Mouse (Mus musculus) heart, embryonic 13.5 days (tissue): ENCODE measurements at regions not wholly inside any gene's neighbourhood (a gene's known extent, or its start where the extent isn't known, plus 50 kb on each side); places are given as distances from the start of the nearest gene placed in this dataset.

Source experiments
- ATAC-seq: fragments of 200-750 bp; cut with Nextera tagmentation; 2 replicates; pipeline ENCODE4 v1.8.0; 2017; ENCODE audit warnings: moderate TSS enrichment; ENCODE audit not compliant: insufficient number of reproducible peaks, low FRiP score, low TSS enrichment; ENCODE audit errors: extremely low read depth
- H3K27ac ChIP-seq: fragments of 300-500 bp; sonication (generic); replicated peaks from 2 replicates; pipeline ENCODE4 v1.5.1; 2015; ENCODE audit warnings: moderate library complexity, mild to moderate bottlenecking, inconsistent platforms
- H3K27me3 ChIP-seq: fragments of 300-500 bp; sonication (generic); replicated peaks from 2 replicates; pipeline ENCODE4 v1.6.1; 2015; ENCODE audit warnings: mild to moderate bottlenecking, inconsistent platforms
- H3K36me3 ChIP-seq: fragments of 300-500 bp; sonication (generic); 2 replicates; pipeline ENCODE4 v1.6.1; 2015; ENCODE audit warnings: mild to moderate bottlenecking, inconsistent platforms
- H3K4me1 ChIP-seq: fragments of 300-500 bp; sonication (generic); 2 replicates; pipeline ENCODE4 v1.6.1; 2015; ENCODE audit warnings: inconsistent platforms
- H3K4me2 ChIP-seq: fragments of 300-500 bp; sonication (generic); 2 replicates; pipeline ENCODE4 v1.6.1; 2015; ENCODE audit warnings: inconsistent platforms, mild to moderate bottlenecking, moderate library complexity
- H3K4me3 ChIP-seq: fragments of 300-500 bp; sonication (generic); 2 replicates; pipeline ENCODE4 v1.5.1; 2015; ENCODE audit warnings: moderate library complexity, mild to moderate bottlenecking, inconsistent platforms
- H3K9ac ChIP-seq: fragments of 300-500 bp; sonication (generic); 2 replicates; pipeline ENCODE4 v1.6.1; 2015; ENCODE audit warnings: inconsistent platforms, mild to moderate bottlenecking, moderate library complexity
- H3K9me3 ChIP-seq: fragments of 300-500 bp; sonication (generic); 2 replicates; pipeline ENCODE4 v1.6.1; 2016; ENCODE audit warnings: inconsistent platforms
- WGBS: fragments of 180-500 bp; shearing (Covaris S2); methylation state at CpG from one replicate; pipeline ENCODE4 v1.1.7; 2015; ENCODE audit warnings: mixed read lengths; 5-methylcytosine and 5-hydroxymethylcytosine counted together

DNA sequence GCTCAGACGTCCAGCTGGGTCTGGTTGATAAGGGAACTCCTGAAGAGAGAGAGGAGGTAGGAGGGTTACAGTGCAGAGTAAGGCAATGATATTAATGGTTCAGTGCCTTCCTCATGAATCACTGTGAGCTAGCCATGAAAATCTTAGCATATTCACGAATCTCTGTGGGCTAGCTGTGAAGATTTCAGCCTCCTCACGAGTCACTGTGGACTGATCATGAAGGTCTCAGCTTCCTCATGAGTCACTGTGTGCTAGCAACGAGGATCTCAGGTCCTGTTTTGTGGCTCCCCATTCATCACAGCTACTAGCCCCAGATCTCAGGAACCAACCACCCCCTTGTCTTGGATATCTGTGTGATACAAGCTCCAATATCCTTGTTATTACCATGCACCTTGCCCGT is 191.4 kb downstream of the Rap2a start:
- H3K27ac ChIP-seq, result no peak overlapping the region
- no peak overlapping the region for H3K4me2 ChIP-seq
- ATAC-seq, result no peak
- H3K9me3 ChIP-seq, result no peaks in the 10 kb centered on the region
- H3K9ac ChIP-seq, result no peak overlapping the region
- 49% methylated on average over 5 of the region's 5 CpGs for WGBS
- no peaks in the 10 kb centered on the region for H3K36me3 ChIP-seq
- no peak overlapping the region for H3K4me3 ChIP-seq
- no peaks in the 10 kb centered on the region for H3K4me1 ChIP-seq
- H3K27me3 ChIP-seq, result no peaks in the 10 kb centered on the region

DNA sequence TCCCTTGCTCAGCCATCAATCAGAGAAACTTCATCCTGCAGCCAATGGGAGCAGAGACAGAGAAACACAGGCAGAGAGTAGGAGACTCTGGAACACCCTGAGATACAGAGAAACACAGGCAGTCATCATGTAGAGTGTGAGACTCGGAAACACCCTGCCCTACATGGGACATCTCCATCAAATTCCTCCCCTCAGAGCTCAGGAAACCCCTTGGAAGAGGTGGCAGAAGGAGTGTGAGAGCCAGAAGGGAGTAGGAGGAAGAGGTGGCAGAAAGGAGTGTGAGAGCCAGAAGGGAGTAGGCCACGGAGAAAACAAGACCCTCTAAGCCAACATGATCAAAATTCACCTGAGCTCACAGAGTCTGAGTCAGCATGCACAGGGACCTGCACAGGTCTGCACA is 197.5 kb downstream of the Rap2a start:
- WGBS, result 60% methylated on average over 2 of the region's 2 CpGs
- Histone ChIP-seq H3K4me2 (no peak overlapping the region), H3K4me1 (no peaks in the 10 kb centered on the region), H3K4me3 (no peak overlapping the region), H3K9me3 (no peaks in the 10 kb centered on the region), H3K9ac (no peak overlapping the region), H3K27me3 (no peaks in the 10 kb centered on the region), H3K27ac (no peak overlapping the region), H3K36me3 (no peaks in the 10 kb centered on the region)
- ATAC-seq, result no peak

DNA sequence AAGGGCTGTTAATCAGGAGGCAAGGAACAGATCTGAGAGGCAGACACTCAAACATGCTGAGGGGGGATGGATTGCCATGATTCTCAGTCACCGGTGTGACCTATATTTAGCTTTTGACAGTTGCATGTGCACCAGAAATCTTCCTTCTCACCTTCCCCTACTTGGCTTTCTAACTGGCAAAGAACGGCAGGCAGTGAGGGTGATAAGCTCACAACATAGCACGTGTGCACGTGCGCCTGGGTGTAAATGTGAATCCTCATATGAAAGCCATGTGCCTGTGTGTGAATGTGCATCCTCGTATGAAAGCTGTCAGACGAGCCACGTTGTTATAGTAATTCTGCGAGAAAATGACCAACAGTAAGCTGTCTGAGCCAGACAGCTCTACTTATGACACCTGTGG is 200.3 kb downstream of the Rap2a start:
- 59% methylated on average over 9 of the region's 9 CpGs for WGBS
- Histone ChIP-seq H3K36me3 (no peaks in the 10 kb centered on the region), H3K27ac (no peak overlapping the region), H3K4me2 (no peak overlapping the region), H3K9ac (no peak overlapping the region), H3K9me3 (no peaks in the 10 kb centered on the region), H3K4me3 (no peak overlapping the region), H3K4me1 (no peaks in the 10 kb centered on the region), H3K27me3 (no peaks in the 10 kb centered on the region)
- no peak for ATAC-seq

DNA sequence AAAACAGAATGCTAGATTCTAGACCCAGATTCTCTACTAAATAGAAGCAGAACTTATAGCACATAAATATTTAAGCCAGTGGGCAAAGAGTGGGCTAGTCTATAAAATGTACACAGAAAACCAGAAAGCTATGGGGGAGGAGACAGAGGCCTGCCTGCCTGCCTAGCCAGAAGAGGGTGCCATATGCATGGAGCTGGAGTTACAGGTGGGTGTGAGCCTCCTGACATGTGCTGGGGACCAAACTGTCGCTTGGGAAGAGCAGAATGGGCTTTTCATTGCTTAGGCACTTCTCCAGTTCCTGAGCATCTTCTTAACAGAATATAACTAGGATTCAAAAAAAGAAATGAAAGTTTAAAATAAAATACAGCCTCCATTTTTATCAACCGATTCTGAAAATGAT is 200.8 kb downstream of the Rap2a start:
- Histone ChIP-seq H3K9me3 (no peaks in the 10 kb centered on the region), H3K4me3 (no peak overlapping the region), H3K4me2 (no peak overlapping the region), H3K4me1 (no peaks in the 10 kb centered on the region), H3K27me3 (no peaks in the 10 kb centered on the region), H3K9ac (no peak overlapping the region), H3K27ac (no peak overlapping the region), H3K36me3 (no peaks in the 10 kb centered on the region)
- 56% methylated on average over 2 of the region's 2 CpGs for WGBS
- no peak for ATAC-seq

DNA sequence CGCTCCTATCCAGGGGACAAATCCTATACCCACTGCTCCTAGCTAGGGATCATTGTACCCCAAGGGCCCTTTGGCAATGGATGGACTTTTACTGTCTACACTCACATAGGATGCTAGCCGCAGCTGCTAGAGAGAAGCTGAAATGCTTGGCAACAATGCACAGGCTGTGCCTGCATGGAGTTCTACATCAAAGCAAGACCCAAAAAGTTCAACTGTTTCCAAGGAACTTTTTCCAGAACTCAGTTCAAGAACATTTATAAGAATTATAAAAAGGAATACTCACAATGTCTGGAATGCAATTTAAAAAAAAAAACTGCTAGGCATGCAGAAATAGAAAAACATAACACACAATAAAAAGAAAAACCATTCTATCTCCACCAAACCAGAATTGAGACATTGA is 202.0 kb downstream of the Rap2a start:
- no peaks in the 10 kb centered on the region for H3K36me3 ChIP-seq

DNA sequence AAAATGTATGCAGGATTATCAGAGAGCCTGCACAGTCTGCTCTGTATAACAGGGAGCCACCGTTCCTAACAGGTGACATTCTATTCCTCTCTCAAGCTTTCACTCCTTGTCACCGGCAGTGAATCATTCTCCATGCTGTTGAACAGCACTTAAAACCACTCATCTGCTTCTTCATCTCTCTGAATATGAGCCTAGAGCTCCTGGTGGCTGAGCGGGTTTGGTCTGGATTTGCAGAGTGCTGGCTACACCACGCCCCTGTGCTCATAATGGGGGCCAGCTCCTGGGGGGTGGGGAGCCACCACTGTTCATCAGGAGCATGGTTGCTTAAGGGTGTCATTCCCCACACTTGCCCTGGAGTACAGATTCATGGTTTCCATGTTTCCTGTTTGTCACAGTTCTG is 207.0 kb downstream of the Rap2a start:
- Histone ChIP-seq H3K4me3 (no peak overlapping the region), H3K4me1 (0 out of 2 replicates have a peak, but pooled peaks cover 5% of the 10 kb centered on the region), H3K4me2 (no peak overlapping the region), H3K9ac (no peak overlapping the region), H3K27ac (no peak overlapping the region), H3K27me3 (no peaks in the 10 kb centered on the region), H3K36me3 (no peaks in the 10 kb centered on the region), H3K9me3 (no peaks in the 10 kb centered on the region)
- no peak for ATAC-seq
- WGBS, result 64% methylated on average over 4 of the region's 4 CpGs

More for the DNA sequence above, 202.0 kb downstream of the Rap2a start:
- ATAC-seq, result no peak
- H3K4me1 ChIP-seq, result no peaks in the 10 kb centered on the region
- H3K27me3 ChIP-seq, result no peaks in the 10 kb centered on the region
- H3K4me2 ChIP-seq, result no peak overlapping the region
- H3K4me3 ChIP-seq, result no peak overlapping the region
- no peak overlapping the region for H3K27ac ChIP-seq
- no peak overlapping the region for H3K9ac ChIP-seq
- 85% methylated on average over 2 of the region's 2 CpGs for whole genome bisulfite sequencing
- H3K9me3 ChIP-seq, result no peaks in the 10 kb centered on the region

DNA sequence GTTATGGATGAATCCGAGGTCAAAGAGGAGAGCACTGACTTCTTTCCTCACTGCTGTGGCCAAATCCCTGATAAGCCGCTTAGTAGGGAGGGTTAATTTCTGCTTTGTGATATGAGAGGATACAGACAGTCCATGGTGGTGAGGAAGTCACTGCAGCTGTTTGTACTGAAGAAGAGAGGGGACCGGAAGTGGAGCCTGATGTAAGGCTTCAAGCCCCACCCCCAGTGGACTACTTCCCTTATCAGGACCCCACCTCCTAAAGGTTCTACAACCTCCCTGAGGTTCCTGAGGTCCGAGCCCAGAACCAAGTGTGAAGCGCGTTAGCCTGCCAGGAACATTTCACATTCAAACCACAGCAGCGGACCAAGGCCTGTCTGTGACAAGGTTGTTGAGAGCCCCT is 207.6 kb downstream of the Rap2a start:
- Histone ChIP-seq H3K27me3 (no peaks in the 10 kb centered on the region), H3K36me3 (no peaks in the 10 kb centered on the region), H3K9ac (no peak overlapping the region), H3K9me3 (no peaks in the 10 kb centered on the region), H3K27ac (no peak overlapping the region), H3K4me2 (no peak overlapping the region), H3K4me1 (0 out of 2 replicates have a peak, but pooled peaks cover 5% of the 10 kb centered on the region), H3K4me3 (no peak overlapping the region)
- WGBS, result 73% methylated on average over 7 of the region's 7 CpGs
- ATAC-seq, result no peak

DNA sequence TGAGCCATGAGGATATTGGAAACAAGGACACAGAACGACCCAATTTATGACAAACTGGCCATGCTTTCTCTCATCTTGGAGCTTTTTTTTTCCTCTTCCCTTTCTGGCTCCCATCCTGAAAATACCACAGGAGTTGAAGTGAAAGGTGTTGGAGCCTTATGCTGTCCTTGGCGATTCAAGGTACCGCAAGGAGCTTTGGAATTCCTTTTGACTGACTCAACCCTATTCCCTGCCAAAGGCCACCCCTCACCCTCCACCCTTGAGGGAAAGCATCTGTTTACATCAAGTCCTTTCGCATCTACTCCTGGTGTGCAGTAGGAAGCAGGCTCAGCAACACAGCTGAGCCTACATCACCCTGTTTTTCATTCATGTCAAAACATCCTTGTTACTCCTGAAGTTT is 208.5 kb downstream of the Rap2a start:
- H3K4me2 ChIP-seq, result no peak overlapping the region
- no peaks in the 10 kb centered on the region for H3K27me3 ChIP-seq
- no peak overlapping the region for H3K27ac ChIP-seq
- no peaks in the 10 kb centered on the region for H3K9me3 ChIP-seq
- H3K4me1 ChIP-seq, result 0 out of 2 replicates have a peak, but pooled peaks cover 5% of the 10 kb centered on the region
- no peaks in the 10 kb centered on the region for H3K36me3 ChIP-seq
- no peak for ATAC-seq
- H3K9ac ChIP-seq, result no peak overlapping the region
- WGBS, result 78% methylated on average over 4 of the region's 4 CpGs
- no peak overlapping the region for H3K4me3 ChIP-seq

DNA sequence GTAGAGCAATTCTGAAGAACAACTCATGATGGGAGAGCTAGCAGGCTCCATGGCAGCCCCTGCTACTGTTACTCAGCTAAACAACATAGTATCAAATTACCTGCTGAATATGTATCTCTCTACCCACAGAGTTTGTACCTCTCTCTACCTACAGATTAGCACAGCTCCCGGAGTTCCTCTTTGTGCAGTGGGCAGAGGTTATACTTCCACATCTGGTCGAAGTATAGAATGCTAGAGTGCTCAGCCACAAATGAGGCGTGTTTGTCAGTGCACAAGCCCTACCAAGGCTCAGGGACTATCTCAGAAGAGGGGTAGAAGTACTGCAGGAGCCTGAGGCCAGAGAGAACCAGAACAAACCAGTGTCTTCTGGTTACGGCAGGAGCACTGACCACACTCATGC is 211.6 kb upstream of the Ipo5 start:
- H3K27ac ChIP-seq, result no peak overlapping the region
- H3K9me3 ChIP-seq, result no peaks in the 10 kb centered on the region
- no peak overlapping the region for H3K4me3 ChIP-seq
- WGBS, result 63% methylated on average over 4 of the region's 4 CpGs
- no peak overlapping the region for H3K9ac ChIP-seq
- no peak overlapping the region for H3K4me2 ChIP-seq
- no peaks in the 10 kb centered on the region for H3K4me1 ChIP-seq
- ATAC-seq, result no peak
- H3K36me3 ChIP-seq, result no peaks in the 10 kb centered on the region
- H3K27me3 ChIP-seq, result no peaks in the 10 kb centered on the region

DNA sequence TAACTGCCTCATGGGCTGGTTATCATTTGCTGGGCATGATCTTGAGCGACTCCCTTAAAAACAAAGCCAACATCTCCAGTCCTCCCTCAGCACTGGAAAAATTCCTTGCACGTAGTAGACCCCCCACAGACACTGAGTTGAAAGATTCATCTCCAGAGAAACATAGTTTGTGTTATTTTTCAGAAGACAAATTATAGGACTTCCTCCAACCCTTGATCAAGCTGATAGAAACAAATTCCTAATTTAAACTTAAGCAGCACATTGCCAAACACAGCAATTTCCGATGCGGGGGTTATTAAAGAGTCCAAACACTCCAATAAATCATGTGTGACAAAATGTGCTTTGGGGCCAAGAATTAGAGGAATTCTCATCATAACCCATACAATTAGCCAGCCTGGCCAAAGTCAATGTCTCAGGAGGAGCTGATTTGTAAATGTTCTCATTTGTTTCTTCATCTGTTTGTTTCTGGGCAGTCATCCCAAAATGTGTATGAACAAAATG is 205.7 kb upstream of the Ipo5 start:
- H3K9ac ChIP-seq, result no peak overlapping the region
- no peak overlapping the region for H3K4me3 ChIP-seq
- ATAC-seq, result no peak
- H3K4me2 ChIP-seq, result no peak overlapping the region
- no peaks in the 10 kb centered on the region for H3K36me3 ChIP-seq
- H3K4me1 ChIP-seq, result no peaks in the 10 kb centered on the region
- H3K9me3 ChIP-seq, result no peaks in the 10 kb centered on the region
- 59% methylated on average over 4 of the region's 4 CpGs for WGBS
- H3K27ac ChIP-seq, result no peak overlapping the region
- H3K27me3 ChIP-seq, result no peaks in the 10 kb centered on the region

DNA sequence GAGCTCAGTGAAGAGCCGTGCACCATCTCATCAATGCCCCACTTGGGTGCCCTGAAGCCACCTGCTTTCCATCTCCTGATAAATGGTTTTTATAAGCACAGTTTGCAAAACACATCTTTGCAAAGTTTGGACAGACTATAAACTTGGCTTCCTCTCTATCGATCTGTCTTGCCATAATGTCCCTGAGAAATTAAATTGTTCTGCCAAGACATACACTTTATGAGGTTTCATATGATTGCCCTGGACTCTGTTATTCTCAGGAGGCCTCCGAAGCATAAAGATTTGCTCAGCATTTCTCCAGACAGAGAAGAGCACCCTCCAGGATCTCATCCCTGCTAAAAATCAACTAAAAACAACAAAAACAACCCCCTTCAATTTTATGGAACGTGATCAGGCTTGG is 200.2 kb upstream of the Ipo5 start:
- H3K4me2 ChIP-seq, result no peak overlapping the region
- WGBS, result 69% methylated on average over 4 of the region's 4 CpGs
- no peak overlapping the region for H3K4me3 ChIP-seq
- H3K36me3 ChIP-seq, result no peaks in the 10 kb centered on the region
- H3K27ac ChIP-seq, result no peak overlapping the region
- no peak overlapping the region for H3K9ac ChIP-seq
- H3K4me1 ChIP-seq, result no peaks in the 10 kb centered on the region
- no peaks in the 10 kb centered on the region for H3K27me3 ChIP-seq
- no peaks in the 10 kb centered on the region for H3K9me3 ChIP-seq
- no peak for ATAC-seq

DNA sequence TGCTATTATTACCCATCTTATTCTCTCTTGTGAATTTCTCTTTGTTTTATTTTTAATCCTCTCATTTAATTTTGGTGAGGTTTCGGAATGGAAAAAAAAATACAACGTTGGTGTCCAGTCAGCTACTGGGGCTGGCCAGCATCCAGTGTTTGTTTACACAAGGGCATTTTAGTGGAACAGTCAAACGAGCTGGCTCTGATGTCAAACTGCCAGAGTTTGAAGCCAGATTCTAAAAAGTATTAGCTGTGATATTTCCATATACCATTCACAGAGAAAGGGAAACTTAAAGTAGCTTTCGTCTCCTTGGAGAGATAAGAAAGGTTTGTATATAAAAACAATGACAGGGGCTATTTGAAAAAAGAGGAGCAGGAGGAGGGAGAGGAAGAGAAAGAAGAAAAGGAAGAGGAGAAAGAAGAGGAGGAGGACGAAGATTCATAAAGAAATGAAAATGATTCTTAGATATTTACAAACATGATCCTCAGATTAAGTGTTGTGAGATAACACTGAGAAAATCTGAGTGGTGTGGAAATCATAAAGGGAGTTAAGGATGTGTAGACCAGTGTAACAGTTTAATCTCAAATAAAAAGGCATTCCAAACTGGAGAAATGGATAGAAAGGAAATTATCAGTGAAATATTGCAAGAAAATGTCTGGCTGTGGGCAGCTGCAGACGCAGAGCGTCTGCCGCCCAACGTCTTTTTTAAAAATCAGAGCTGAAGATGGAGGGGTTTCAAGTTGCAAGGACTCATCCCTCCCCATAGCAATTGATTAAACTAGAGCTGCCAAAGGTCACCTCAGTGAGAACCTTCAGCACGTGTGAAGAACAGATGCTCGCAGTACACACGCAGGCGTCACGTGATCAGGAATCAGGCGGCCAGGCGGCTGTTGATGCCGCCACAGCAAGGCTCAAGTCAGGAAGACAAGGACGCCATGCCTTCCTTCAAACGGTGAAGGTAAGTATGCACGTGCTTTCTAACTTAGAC is 190.3 kb upstream of the Ipo5 start:
- H3K27ac ChIP-seq, result no peak overlapping the region
- H3K4me3 ChIP-seq, result no peak overlapping the region
- no peak overlapping the region for H3K9ac ChIP-seq
- 62% methylated on average over 20 of the region's 20 CpGs for WGBS
- H3K27me3 ChIP-seq, result no peaks in the 10 kb centered on the region
- no peaks in the 10 kb centered on the region for H3K36me3 ChIP-seq
- no peak overlapping the region for H3K4me2 ChIP-seq
- peaks cover 10% of the 10 kb centered on the region for H3K4me1 ChIP-seq
- ATAC-seq, result no peak
- H3K9me3 ChIP-seq, result no peaks in the 10 kb centered on the region
